Mouse (Mus musculus): ENCODE measurements around the gene Swap70. TPM values are rescaled to one million over a fixed set of nuclear protein-coding genes. Genes with fewer than 3 reads are reported as not detected.

Gene Swap70
- polyA plus RNA-seq, 1 experiment from 2014 or later, result 32.5 TPM

DNA sequence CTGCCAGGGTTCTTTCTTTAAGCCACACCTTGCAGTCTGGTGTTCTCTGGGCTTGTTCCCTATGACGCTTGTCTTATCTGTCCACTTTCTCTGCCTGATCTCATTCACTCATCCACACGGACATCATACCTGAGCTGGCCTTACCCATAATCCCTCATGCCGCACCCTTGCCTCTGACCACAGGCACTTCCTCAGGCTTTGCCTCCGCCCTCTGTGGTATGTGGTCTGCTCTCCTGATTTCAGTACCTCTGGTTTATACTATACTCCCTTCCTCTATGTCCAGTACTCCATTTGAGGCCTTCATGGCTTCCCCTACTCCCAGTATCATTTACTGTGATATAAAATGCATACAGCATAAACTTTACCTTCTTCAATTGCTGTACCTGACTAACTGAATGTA lies 17.3 kb upstream of the Swap70 start:
- 80% methylated on average over 4 of the region's 4 CpGs for WGBS
- DNase-seq (ENCODE audit: low spot score) (no peak), ATAC-seq (replicated peaks; ENCODE audit: low FRiP score, low TSS enrichment, low read depth) (no peak)
- H3K4me3 ChIP-seq (ENCODE audit: low read depth, low read length), result no peak overlapping the region
- no peaks in the 10 kb centered on the region for H3K36me3 ChIP-seq (ENCODE audit: control insufficient read depth, insufficient read depth, low read length)
- H3K27me3 ChIP-seq (replicated peaks; ENCODE audit: control insufficient read depth, insufficient read depth, low read length), result no peaks in the 10 kb centered on the region
- no peak overlapping the region for H3K27ac ChIP-seq (ENCODE audit: low read depth)
- no peaks in the 10 kb centered on the region for H3K4me1 ChIP-seq (replicated peaks; ENCODE audit: control insufficient read depth, insufficient read depth, low read length)
- no peak overlapping the region for H3K4me2 ChIP-seq (ENCODE audit: low read length)
- H3K9me3 ChIP-seq (ENCODE audit: control insufficient read depth, low read length), result peaks cover 9% of the 10 kb centered on the region; the same call in 1 of the 2 replicates
- H3K9ac ChIP-seq (ENCODE audit: low read length), result no peak overlapping the region

DNA sequence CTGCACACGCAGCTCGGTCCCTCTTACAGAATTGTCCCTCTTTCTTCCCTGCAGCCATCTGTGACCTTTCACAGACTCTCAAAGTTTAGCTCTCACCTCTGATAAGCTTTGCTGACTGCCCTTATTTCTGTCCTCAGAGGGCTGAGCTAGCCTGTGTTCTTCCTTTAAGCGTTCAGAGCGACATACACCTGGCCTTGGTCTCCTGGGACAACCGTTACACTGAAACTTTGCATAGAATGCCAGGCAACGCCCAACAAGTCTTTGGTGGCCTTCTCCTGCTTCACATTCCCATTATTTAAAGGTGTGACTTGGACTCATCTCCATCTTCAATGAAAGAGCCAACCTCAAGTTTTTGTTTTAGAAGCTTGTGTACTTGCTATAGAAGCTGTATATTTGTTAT lies 13.2 kb upstream of the Swap70 start:
- no peak overlapping the region for H3K27ac ChIP-seq (ENCODE audit: low read depth)
- no peak for ATAC-seq (replicated peaks; ENCODE audit: low FRiP score, low TSS enrichment, low read depth)
- no peak for DNase-seq (ENCODE audit: low spot score)
- peaks cover 9% of the 10 kb centered on the region; the same call in 1 of the 2 replicates for H3K9me3 ChIP-seq (ENCODE audit: control insufficient read depth, low read length)
- H3K27me3 ChIP-seq (replicated peaks; ENCODE audit: control insufficient read depth, insufficient read depth, low read length), result no peaks in the 10 kb centered on the region
- WGBS, result 90% methylated on average over 6 of the region's 6 CpGs
- H3K36me3 ChIP-seq (ENCODE audit: control insufficient read depth, insufficient read depth, low read length), result no peaks in the 10 kb centered on the region
- H3K4me3 ChIP-seq (ENCODE audit: low read depth, low read length), result no peak overlapping the region
- H3K9ac ChIP-seq (ENCODE audit: low read length), result no peak overlapping the region
- H3K4me2 ChIP-seq (ENCODE audit: low read length), result no peak overlapping the region
- H3K4me1 ChIP-seq (replicated peaks; ENCODE audit: control insufficient read depth, insufficient read depth, low read length), result no peaks in the 10 kb centered on the region

DNA sequence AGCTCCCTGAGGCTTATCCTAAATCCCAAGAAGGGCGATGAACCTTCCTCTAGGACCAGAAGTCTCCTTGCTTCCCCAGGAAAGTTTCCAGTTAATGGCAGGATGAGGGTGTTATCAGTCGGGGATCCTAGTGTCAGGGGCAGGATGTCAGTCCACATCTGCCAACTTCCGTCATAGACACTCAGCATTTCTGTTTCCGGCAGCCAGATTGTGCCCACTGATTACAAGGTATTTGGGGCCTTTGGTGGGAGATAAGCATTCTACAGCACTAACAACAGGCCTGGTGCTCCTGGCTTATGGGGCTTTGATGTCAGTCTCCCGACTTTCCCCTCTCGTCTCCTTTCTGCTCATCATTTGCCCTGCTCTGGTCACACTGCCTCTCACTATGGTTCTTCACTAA lies 12.1 kb upstream of the Swap70 start:
- no peak overlapping the region for H3K4me3 ChIP-seq (ENCODE audit: low read depth, low read length)
- no peaks in the 10 kb centered on the region for H3K4me1 ChIP-seq (replicated peaks; ENCODE audit: control insufficient read depth, insufficient read depth, low read length)
- H3K27me3 ChIP-seq (replicated peaks; ENCODE audit: control insufficient read depth, insufficient read depth, low read length), result no peaks in the 10 kb centered on the region
- ATAC-seq (replicated peaks; ENCODE audit: low FRiP score, low TSS enrichment, low read depth) (no peak), DNase-seq (ENCODE audit: low spot score) (no peak)
- peaks cover 9% of the 10 kb centered on the region; the same call in 1 of the 2 replicates for H3K9me3 ChIP-seq (ENCODE audit: control insufficient read depth, low read length)
- no peak overlapping the region for H3K27ac ChIP-seq (ENCODE audit: low read depth)
- no peak overlapping the region for H3K9ac ChIP-seq (ENCODE audit: low read length)
- no peaks in the 10 kb centered on the region for H3K36me3 ChIP-seq (ENCODE audit: control insufficient read depth, insufficient read depth, low read length)
- 73% methylated on average over 6 of the region's 6 CpGs for WGBS
- H3K4me2 ChIP-seq (ENCODE audit: low read length), result no peak overlapping the region

DNA sequence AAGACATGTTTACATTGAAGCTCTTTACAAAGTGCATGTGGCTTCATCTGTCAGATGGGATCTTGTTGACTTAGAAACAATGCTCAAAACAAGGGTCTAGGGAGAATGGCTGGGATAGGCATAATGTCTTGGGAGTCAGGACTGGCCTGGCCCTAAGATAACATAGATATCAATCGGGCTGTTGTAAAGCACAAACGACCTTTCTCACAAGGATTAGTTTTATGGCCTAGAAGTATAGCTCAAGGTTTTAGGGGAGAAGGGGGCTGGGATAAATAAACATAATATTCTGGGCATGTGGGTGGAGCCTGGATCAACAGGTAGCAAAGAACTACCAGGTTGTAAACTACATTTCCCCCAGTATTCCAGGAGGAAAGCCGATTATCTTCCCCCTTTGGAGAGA lies 10.5 kb upstream of the Swap70 start:
- DNase-seq (ENCODE audit: low spot score) (no peak), ATAC-seq (replicated peaks; ENCODE audit: low FRiP score, low TSS enrichment, low read depth) (peak; percentile 60; the same call in 1 of the 2 replicates)
- Histone ChIP-seq H3K9ac (ENCODE audit: low read length) (no peak overlapping the region), H3K4me1 (replicated peaks; ENCODE audit: control insufficient read depth, insufficient read depth, low read length) (no peaks in the 10 kb centered on the region), H3K27ac (ENCODE audit: low read depth) (no peak overlapping the region), H3K9me3 (ENCODE audit: control insufficient read depth, low read length) (peaks cover 8% of the 10 kb centered on the region; the same call in 1 of the 2 replicates), H3K4me3 (ENCODE audit: low read depth, low read length) (no peak overlapping the region), H3K4me2 (ENCODE audit: low read length) (no peak overlapping the region), H3K36me3 (ENCODE audit: control insufficient read depth, insufficient read depth, low read length) (no peaks in the 10 kb centered on the region), H3K27me3 (replicated peaks; ENCODE audit: control insufficient read depth, insufficient read depth, low read length) (no peaks in the 10 kb centered on the region)
- WGBS, result 41% methylated on average over 3 of the region's 3 CpGs

DNA sequence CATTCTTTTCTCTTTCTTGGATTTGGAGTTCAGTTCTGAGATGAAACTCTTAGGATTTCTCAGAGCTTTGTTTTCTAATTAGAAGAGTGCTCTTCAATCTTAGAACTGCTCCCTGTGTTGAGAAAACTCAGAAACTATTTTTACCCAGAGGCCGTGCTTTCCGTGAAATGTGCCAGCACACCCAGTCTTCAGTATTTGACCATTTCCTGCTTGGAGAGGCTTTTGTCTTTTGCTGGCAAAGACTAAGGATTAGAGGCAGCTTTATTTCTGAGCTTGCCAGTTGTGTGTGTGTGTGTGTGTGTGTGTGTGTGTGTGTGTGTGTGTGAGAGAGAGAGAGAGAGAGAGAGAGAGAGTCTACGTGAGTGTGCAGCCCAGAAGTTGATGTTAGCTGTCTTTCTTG lies 6.6 kb upstream of the Swap70 start:
- H3K4me1 ChIP-seq (replicated peaks; ENCODE audit: control insufficient read depth, insufficient read depth, low read length), result no peaks in the 10 kb centered on the region
- no peaks in the 10 kb centered on the region for H3K36me3 ChIP-seq (ENCODE audit: control insufficient read depth, insufficient read depth, low read length)
- H3K9me3 ChIP-seq (ENCODE audit: control insufficient read depth, low read length), result no peaks in the 10 kb centered on the region
- 48% methylated on average over 3 of the region's 3 CpGs for WGBS
- H3K27me3 ChIP-seq (replicated peaks; ENCODE audit: control insufficient read depth, insufficient read depth, low read length), result no peaks in the 10 kb centered on the region
- ATAC-seq (replicated peaks; ENCODE audit: low FRiP score, low TSS enrichment, low read depth), result no peak
- no peak for DNase-seq (ENCODE audit: low spot score)
- no peak overlapping the region for H3K4me2 ChIP-seq (ENCODE audit: low read length)
- H3K4me3 ChIP-seq (ENCODE audit: low read depth, low read length), result no peak overlapping the region
- no peak overlapping the region for H3K9ac ChIP-seq (ENCODE audit: low read length)
- no peak overlapping the region for H3K27ac ChIP-seq (ENCODE audit: low read depth)

DNA sequence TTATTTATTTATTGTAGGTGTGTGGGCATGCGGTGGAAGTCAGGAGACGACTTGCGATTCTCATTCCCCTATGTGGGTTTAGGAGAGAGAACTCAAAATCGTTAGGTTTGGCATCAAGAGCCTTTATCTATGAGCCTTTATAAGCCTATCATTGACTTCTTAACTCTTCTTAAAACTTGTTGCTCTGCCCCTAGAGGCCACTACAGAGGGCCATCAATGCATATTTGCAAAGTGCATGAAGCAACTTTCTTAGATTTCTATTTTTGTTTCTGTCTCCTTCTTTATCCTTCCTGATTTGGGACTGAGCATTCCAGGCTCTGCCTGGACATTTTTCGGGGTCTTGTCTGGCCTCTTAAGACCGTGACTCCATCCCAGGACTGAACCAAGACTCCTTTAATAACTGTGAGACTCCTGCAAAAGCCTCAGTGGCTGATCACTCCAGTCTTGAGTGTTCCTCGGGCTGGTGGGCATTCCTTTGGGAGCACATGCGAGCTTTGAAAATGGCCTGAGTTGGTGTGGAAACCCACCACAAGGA lies 393 bp upstream of the Swap70 start:
- 17% methylated on average over 8 of the region's 8 CpGs for WGBS

DNA sequence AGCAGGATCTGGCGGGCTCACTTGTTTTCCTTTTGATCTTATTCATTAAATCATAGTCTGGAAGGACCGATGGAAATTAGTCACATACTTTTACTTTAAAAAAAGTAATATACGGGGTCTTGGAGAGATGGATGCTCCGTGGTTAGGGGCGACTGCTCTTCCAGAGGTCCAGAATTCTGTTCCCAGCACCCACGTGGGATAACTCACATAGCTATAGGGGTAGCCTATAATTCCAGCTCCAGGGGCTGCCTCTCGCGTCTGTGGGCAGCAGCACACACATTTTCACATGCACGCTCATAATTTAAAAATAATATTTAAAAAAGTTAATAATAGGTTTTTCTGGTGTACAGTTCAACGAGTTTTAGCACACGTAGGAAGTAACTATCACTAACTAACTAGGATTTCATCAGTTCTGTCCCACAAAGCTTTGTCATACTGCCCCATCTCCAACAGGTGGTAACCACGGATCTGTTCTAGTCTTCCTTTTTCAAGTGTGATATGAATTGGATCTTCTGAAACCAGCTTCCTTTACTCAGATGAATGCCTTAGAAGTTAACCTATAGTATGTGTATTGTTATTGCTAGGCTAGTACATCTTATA lies 1.2 kb downstream of the Swap70 start:
- Histone ChIP-seq H3K9me3 (ENCODE audit: control insufficient read depth, low read length) (no peaks in the 10 kb centered on the region), H3K4me1 (replicated peaks; ENCODE audit: control insufficient read depth, insufficient read depth, low read length) (0 out of 2 replicates have a peak, but pooled peaks cover 9% of the 10 kb centered on the region), H3K4me3 (ENCODE audit: low read depth, low read length) (peak overlapping the region; percentile 72), H3K27me3 (replicated peaks; ENCODE audit: control insufficient read depth, insufficient read depth, low read length) (no peaks in the 10 kb centered on the region), H3K4me2 (ENCODE audit: low read length) (peak overlapping the region; percentile 47), H3K27ac (ENCODE audit: low read depth) (no peak overlapping the region), H3K9ac (ENCODE audit: low read length) (peak overlapping the region; percentile 70), H3K36me3 (ENCODE audit: control insufficient read depth, insufficient read depth, low read length) (peaks cover 8% of the 10 kb centered on the region)
- ATAC-seq (replicated peaks; ENCODE audit: low FRiP score, low TSS enrichment, low read depth), result no peak
- 15% methylated on average over 12 of the region's 12 CpGs for WGBS
- DNase-seq (ENCODE audit: low spot score), result peak; percentile 59

More for the DNA sequence above, 393 bp upstream of the Swap70 start:
- peak overlapping the region; percentile 72 for H3K4me3 ChIP-seq (ENCODE audit: low read depth, low read length)
- H3K9me3 ChIP-seq (ENCODE audit: control insufficient read depth, low read length), result no peaks in the 10 kb centered on the region
- peak overlapping the region; percentile 47 for H3K4me2 ChIP-seq (ENCODE audit: low read length)
- no peaks in the 10 kb centered on the region for H3K27me3 ChIP-seq (replicated peaks; ENCODE audit: control insufficient read depth, insufficient read depth, low read length)
- peak overlapping the region; percentile 70; the same call in 1 of the 2 replicates for H3K9ac ChIP-seq (ENCODE audit: low read length)
- H3K4me1 ChIP-seq (replicated peaks; ENCODE audit: control insufficient read depth, insufficient read depth, low read length), result 0 out of 2 replicates have a peak, but pooled peaks cover 9% of the 10 kb centered on the region
- peak overlapping the region; percentile 71; the same call in 1 of the 2 replicates for H3K27ac ChIP-seq (ENCODE audit: low read depth)
- DNase-seq (ENCODE audit: low spot score) (no peak), ATAC-seq (replicated peaks; ENCODE audit: low FRiP score, low TSS enrichment, low read depth) (peak; percentile 63)
- no peaks in the 10 kb centered on the region for H3K36me3 ChIP-seq (ENCODE audit: control insufficient read depth, insufficient read depth, low read length)

DNA sequence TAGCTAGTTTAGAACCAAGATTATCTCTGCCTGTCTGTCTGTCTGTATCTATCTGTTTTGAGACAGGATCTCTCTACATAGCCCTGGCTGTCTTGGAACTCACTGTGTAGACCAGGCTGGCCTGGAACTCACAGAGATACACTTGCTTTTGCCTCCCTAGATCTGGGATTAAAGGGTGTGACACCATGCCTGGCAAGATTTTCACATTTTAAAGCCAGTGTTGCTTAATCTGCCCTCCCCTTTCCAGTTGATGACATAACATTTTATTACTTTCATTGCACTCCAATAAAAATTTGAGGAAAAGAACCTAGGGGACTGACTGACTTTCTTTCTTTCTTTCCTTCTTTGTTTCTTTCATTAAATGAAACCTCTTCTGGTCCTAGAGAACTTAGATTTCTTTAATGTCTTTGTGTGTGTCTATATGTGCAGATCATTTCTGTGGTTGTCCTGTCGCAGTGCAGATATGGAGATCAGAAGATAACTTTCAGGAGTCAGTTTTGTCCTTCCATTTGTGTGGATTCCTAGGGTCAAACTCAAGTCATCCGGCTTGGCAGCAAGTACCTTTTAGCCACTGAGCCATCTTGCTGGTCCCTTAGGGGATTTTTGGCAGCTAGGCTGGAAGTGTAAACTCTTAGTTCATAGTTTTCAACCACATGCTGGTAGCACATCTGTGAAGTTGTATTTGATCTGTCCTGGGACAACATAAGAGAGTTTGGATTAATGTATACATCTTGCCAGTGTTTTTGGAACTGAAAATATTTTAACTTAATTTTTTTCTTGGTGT lies 2.4 kb downstream of the Swap70 start:
- Histone ChIP-seq H3K9ac (ENCODE audit: low read length) (no peak overlapping the region), H3K36me3 (ENCODE audit: control insufficient read depth, insufficient read depth, low read length) (peaks cover 8% of the 10 kb centered on the region), H3K27ac (ENCODE audit: low read depth) (no peak overlapping the region), H3K4me1 (replicated peaks; ENCODE audit: control insufficient read depth, insufficient read depth, low read length) (0 out of 2 replicates have a peak, but pooled peaks cover 9% of the 10 kb centered on the region), H3K4me2 (ENCODE audit: low read length) (no peak overlapping the region), H3K27me3 (replicated peaks; ENCODE audit: control insufficient read depth, insufficient read depth, low read length) (no peaks in the 10 kb centered on the region), H3K4me3 (ENCODE audit: low read depth, low read length) (no peak overlapping the region), H3K9me3 (ENCODE audit: control insufficient read depth, low read length) (no peaks in the 10 kb centered on the region)
- 73% methylated on average over 2 of the region's 2 CpGs for WGBS
- ATAC-seq (replicated peaks; ENCODE audit: low FRiP score, low TSS enrichment, low read depth) (no peak), DNase-seq (ENCODE audit: low spot score) (no peak)
